Mouse (Mus musculus): ENCODE measurements around the gene Lmo4. TPM values are rescaled to one million over a fixed set of nuclear protein-coding genes. Genes with fewer than 3 reads are reported as not detected.
A peak's percentile ranks its signal among the peaks of the same experiment; 100 is the strongest.

Lmo4 gene
- polyA plus RNA-seq, 1 experiment = 10.3 TPM

GRCm38 (mm10) chr3:144178937-144179336 lies 26.1 kb downstream of the Lmo4 start:
- Histone ChIP-seq H3K27ac (ENCODE audit: control insufficient read depth, insufficient read depth, low read depth, low read length) (no peak overlapping the region), H3K4me1 (ENCODE audit: control insufficient read depth, insufficient read depth, low read length) (no peaks in the 10 kb centered on the region), H3K4me3 (ENCODE audit: control insufficient read depth, low read depth, low read length) (no peak overlapping the region), H3K36me3 (ENCODE audit: control insufficient read depth, insufficient read depth, low read length) (no peaks in the 10 kb centered on the region), H3K27me3 (ENCODE audit: control insufficient read depth, insufficient read depth, low read length) (no peaks in the 10 kb centered on the region)
- TF ChIP-seq POLR2A (IDR thresholded peaks at IDR 0.05; ENCODE audit: control insufficient read depth, low read depth, low read length) (no peak), CTCF (IDR thresholded peaks at IDR 0.05; ENCODE audit: control insufficient read depth, insufficient read depth, insufficient replicate concordance, low read depth, low read length) (no peak)

- H3K27me3 ChIP-seq (ENCODE audit: control insufficient read depth, insufficient read depth, low read length) = no peaks in the 10 kb centered on the region
- H3K4me3 ChIP-seq (ENCODE audit: control insufficient read depth, low read depth, low read length) = no peak overlapping the region
- H3K36me3 ChIP-seq (ENCODE audit: control insufficient read depth, insufficient read depth, low read length) = no peaks in the 10 kb centered on the region
- H3K27ac ChIP-seq (ENCODE audit: control insufficient read depth, insufficient read depth, low read depth, low read length) = no peak overlapping the region
- TF ChIP-seq POLR2A (IDR thresholded peaks at IDR 0.05; ENCODE audit: control insufficient read depth, low read depth, low read length) (no peak), CTCF (IDR thresholded peaks at IDR 0.05; ENCODE audit: control insufficient read depth, insufficient read depth, insufficient replicate concordance, low read depth, low read length) (no peak)
- H3K4me1 ChIP-seq (ENCODE audit: control insufficient read depth, insufficient read depth, low read length) = no peaks in the 10 kb centered on the region
Observed at GRCm38 (mm10) chr3:144173866-144174588, 31.0 kb downstream of the Lmo4 start.

DNA sequence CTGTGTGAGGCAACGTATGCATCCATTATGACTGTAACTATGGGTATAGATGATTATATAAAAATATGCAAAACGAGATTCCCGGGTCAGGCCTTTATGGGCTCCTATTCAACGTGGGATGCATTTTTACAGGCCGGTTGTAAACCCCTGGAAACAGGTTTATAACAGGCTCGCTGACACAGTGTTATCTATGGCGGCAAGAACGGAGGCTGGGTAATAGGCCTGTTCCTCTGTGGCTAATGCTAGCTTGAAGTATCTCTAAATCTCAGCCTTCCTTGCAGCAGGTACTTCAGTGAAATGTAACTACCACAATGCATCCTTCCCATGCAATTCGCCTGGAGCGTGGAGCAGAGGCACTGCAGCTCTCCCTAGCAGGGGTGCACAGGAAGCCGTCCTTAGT lies 31.9 kb downstream of the Lmo4 start:
- no peaks in the 10 kb centered on the region for H3K27me3 ChIP-seq (ENCODE audit: control insufficient read depth, insufficient read depth, low read length)
- H3K4me3 ChIP-seq (ENCODE audit: control insufficient read depth, low read depth, low read length) = no peak overlapping the region
- H3K36me3 ChIP-seq (ENCODE audit: control insufficient read depth, insufficient read depth, low read length) = no peaks in the 10 kb centered on the region
- TF ChIP-seq POLR2A (IDR thresholded peaks at IDR 0.05; ENCODE audit: control insufficient read depth, low read depth, low read length) = no peak
- no peak for TF ChIP-seq CTCF (IDR thresholded peaks at IDR 0.05; ENCODE audit: control insufficient read depth, insufficient read depth, insufficient replicate concordance, low read depth, low read length)
- no peaks in the 10 kb centered on the region for H3K4me1 ChIP-seq (ENCODE audit: control insufficient read depth, insufficient read depth, low read length)
- H3K27ac ChIP-seq (ENCODE audit: control insufficient read depth, insufficient read depth, low read depth, low read length) = no peak overlapping the region

GRCm38 (mm10) chr3:144171749-144172148 lies 33.3 kb downstream of the Lmo4 start:
- Histone ChIP-seq H3K27ac (ENCODE audit: control insufficient read depth, insufficient read depth, low read depth, low read length) (no peak overlapping the region), H3K36me3 (ENCODE audit: control insufficient read depth, insufficient read depth, low read length) (no peaks in the 10 kb centered on the region), H3K27me3 (ENCODE audit: control insufficient read depth, insufficient read depth, low read length) (no peaks in the 10 kb centered on the region), H3K4me1 (ENCODE audit: control insufficient read depth, insufficient read depth, low read length) (no peaks in the 10 kb centered on the region), H3K4me3 (ENCODE audit: control insufficient read depth, low read depth, low read length) (no peak overlapping the region)
- TF ChIP-seq CTCF (IDR thresholded peaks at IDR 0.05; ENCODE audit: control insufficient read depth, insufficient read depth, insufficient replicate concordance, low read depth, low read length) (no peak), POLR2A (IDR thresholded peaks at IDR 0.05; ENCODE audit: control insufficient read depth, low read depth, low read length) (no peak)

- H3K4me1 ChIP-seq (ENCODE audit: control insufficient read depth, insufficient read depth, low read length) = no peaks in the 10 kb centered on the region
- no peaks in the 10 kb centered on the region for H3K27me3 ChIP-seq (ENCODE audit: control insufficient read depth, insufficient read depth, low read length)
- TF ChIP-seq POLR2A (IDR thresholded peaks at IDR 0.05; ENCODE audit: control insufficient read depth, low read depth, low read length) (no peak), CTCF (IDR thresholded peaks at IDR 0.05; ENCODE audit: control insufficient read depth, insufficient read depth, insufficient replicate concordance, low read depth, low read length) (no peak)
- H3K4me3 ChIP-seq (ENCODE audit: control insufficient read depth, low read depth, low read length) = no peak overlapping the region
- no peak overlapping the region for H3K27ac ChIP-seq (ENCODE audit: control insufficient read depth, insufficient read depth, low read depth, low read length)
- no peaks in the 10 kb centered on the region for H3K36me3 ChIP-seq (ENCODE audit: control insufficient read depth, insufficient read depth, low read length)
Observed at GRCm38 (mm10) chr3:144170539-144170938, 34.5 kb downstream of the Lmo4 start.

DNA sequence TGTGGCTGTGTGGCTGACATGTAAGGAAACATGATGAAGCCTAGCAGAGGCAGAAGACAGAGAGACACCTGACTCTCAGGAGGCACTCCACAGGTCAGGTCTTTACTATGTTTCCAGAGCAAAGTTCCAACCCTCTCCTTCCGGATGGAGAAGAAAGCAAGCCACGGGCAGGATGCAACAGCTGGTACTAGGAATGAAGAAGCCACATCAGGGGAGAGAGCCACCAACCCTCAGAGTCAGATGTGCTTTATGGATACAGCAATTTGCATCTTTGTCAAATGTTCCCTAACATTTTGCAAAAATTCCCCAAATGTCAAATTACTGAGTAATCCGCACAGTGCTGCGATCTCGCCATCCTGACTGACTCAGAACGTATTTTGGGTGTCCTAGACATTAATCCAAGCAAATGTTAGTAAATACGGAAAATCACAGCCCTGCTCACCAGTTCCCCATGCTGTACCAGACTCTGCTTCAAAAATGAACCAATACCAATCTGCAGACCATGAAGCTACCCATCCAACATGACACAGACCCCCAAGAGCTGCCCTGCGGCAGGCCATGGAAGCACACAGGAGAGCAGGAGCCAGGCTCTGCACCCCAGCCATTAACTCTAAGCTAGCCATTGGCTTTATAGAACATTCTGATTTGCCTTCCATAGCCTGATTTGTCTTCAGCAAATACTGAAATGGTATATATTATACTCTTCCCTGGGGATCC lies 38.4 kb downstream of the Lmo4 start:
- Histone ChIP-seq H3K27ac (ENCODE audit: control insufficient read depth, insufficient read depth, low read depth, low read length) (no peak overlapping the region), H3K4me1 (ENCODE audit: control insufficient read depth, insufficient read depth, low read length) (peaks cover 8% of the 10 kb centered on the region), H3K4me3 (ENCODE audit: control insufficient read depth, low read depth, low read length) (no peak overlapping the region), H3K27me3 (ENCODE audit: control insufficient read depth, insufficient read depth, low read length) (no peaks in the 10 kb centered on the region), H3K36me3 (ENCODE audit: control insufficient read depth, insufficient read depth, low read length) (no peaks in the 10 kb centered on the region)
- TF ChIP-seq CTCF (IDR thresholded peaks at IDR 0.05; ENCODE audit: control insufficient read depth, insufficient read depth, insufficient replicate concordance, low read depth, low read length) = no peak
- TF ChIP-seq POLR2A (IDR thresholded peaks at IDR 0.05; ENCODE audit: control insufficient read depth, low read depth, low read length) = no peak

- Histone ChIP-seq H3K27ac (ENCODE audit: control insufficient read depth, insufficient read depth, low read depth, low read length) (peak overlapping the region; percentile 51; the same call in 1 of the 2 replicates), H3K4me1 (ENCODE audit: control insufficient read depth, insufficient read depth, low read length) (peaks cover 8% of the 10 kb centered on the region), H3K4me3 (ENCODE audit: control insufficient read depth, low read depth, low read length) (peak overlapping the region; percentile 11; the same call in 1 of the 2 replicates), H3K36me3 (ENCODE audit: control insufficient read depth, insufficient read depth, low read length) (no peaks in the 10 kb centered on the region), H3K27me3 (ENCODE audit: control insufficient read depth, insufficient read depth, low read length) (no peaks in the 10 kb centered on the region)
- TF ChIP-seq POLR2A (IDR thresholded peaks at IDR 0.05; ENCODE audit: control insufficient read depth, low read depth, low read length) (no peak), CTCF (IDR thresholded peaks at IDR 0.05; ENCODE audit: control insufficient read depth, insufficient read depth, insufficient replicate concordance, low read depth, low read length) (no peak)
Observed at GRCm38 (mm10) chr3:144165439-144165838, 39.6 kb downstream of the Lmo4 start.

Measured in testis, adult 2 months (tissue).